Mouse (Mus musculus): ENCODE data around the gene Exosc5. TPM values are rescaled to one million over a fixed set of nuclear protein-coding genes. Genes with fewer than 3 reads are reported as not detected.

Gene Exosc5
- total and polyA plus RNA-seq, 3 experiments = 109 to 134 TPM; not detected in 1

DNA sequence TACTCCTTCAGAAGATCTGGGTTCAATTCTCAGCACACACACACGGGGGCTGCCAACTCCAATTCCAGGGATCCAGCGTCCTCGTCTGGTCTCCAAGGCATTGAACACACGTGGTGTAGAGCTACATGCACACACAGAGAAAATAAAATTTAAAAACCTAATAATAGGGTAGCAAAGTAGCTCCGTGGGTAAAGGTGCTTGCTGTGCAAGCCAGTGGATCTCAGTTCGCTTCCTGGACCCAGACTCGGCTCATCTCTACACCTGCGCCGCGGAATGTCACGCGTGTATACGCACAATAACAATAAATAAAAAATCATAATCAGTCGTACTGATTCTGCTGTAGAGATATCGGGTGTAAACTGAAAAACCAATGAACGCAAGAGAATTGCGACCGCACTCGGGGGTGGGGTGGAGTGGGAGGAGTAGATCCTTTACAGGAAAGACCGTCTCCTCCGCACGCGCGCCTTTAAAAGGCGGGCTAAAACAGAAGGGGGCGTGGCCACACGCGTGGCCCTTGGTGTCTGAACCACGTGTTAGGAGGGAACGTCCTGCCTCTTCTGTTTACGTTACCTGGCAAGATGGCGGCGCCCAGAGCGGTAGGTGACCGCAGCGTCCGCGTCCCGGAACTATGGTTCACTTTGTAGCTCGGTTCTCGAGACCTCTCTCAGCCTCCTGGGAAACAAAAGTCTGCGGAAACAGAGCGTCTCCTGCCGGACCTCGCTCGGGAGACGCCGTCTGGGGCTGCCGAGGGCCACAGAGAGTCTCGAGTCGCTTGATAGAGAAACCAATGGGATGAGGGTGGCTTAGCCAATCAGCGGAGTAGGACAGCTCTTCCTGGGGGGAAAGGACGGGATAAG is 39.9 kb upstream of the Exosc5 start, which contains the start of gene Dmac2 (continued):
- TF ChIP-seq USF1 (IDR thresholded peaks at IDR 0.05; ENCODE audit: low read depth, low read length) (peak; percentile 88), MYB (IDR thresholded peaks at IDR 0.05; ENCODE audit: low read depth, low read length) (no peak), GABPA (IDR thresholded peaks at IDR 0.05; ENCODE audit: low read depth, low read length) (no peak), TBP (IDR thresholded peaks at IDR 0.05; ENCODE audit: low read depth, low read length) (peak; percentile 19; the same call in 1 of the 2 replicates), CHD1 (IDR thresholded peaks at IDR 0.05; ENCODE audit: low read depth, low read length) (no peak), MAFK (IDR thresholded peaks at IDR 0.05; ENCODE audit: borderline replicate concordance, low read depth, low read length) (no peak), E2F4 (IDR thresholded peaks at IDR 0.05; ENCODE audit: borderline replicate concordance, low read depth, low read length) (no peak), ELF1 (IDR thresholded peaks at IDR 0.05; ENCODE audit: low read depth, low read length) (0 out of 2 replicates have a peak, but pooled peaks have one; percentile 57), CTCF (IDR thresholded peaks at IDR 0.05 in 2 of 3, conservative IDR thresholded peaks at IDR 0.05 in 1 of 3; ENCODE audit: control insufficient read depth in 1 of 3, insufficient read depth in 1 of 3, low read depth in 2 of 3, low read length in 3 of 3, poor library complexity in 1 of 3, severe bottlenecking in 1 of 3) (no peak), NELFE (IDR thresholded peaks at IDR 0.05; ENCODE audit: low read depth, low read length) (no peak), KAT2A (conservative IDR thresholded peaks at IDR 0.05; ENCODE audit: low read depth, low read length) (no peak), TCF12 (IDR thresholded peaks at IDR 0.05; ENCODE audit: low read depth, low read length) (peak; percentile 51; the same call in 1 of the 2 replicates), ZKSCAN1 (IDR thresholded peaks at IDR 0.05; ENCODE audit: low read depth, low read length) (no peak), MXI1 (IDR thresholded peaks at IDR 0.05; ENCODE audit: low read depth, low read length) (peak; percentile 99), HCFC1 (IDR thresholded peaks at IDR 0.05; ENCODE audit: low read depth, low read length) (peak; percentile 80), MAZ (IDR thresholded peaks at IDR 0.05; ENCODE audit: low read depth, low read length) (peak; percentile 89), TAL1 (IDR thresholded peaks at IDR 0.05; ENCODE audit: low read length) (no peak), JUND (IDR thresholded peaks at IDR 0.05; ENCODE audit: low read depth, low read length) (no peak)

DNA sequence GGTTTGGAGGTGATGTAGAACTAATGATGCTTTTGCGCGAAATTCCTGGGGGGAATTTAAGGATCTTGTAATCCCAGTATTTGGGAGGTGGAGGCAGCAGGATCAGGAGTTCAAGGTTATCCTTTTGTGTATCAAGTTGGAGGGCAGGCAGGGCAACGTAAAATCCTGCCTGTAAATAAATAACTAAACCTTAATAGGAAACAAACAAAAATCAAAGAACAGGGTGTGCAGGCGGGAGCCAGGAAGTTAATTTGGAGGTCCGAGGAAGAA is 39.3 kb upstream of the Exosc5 start:
- Histone ChIP-seq H3K9ac (ENCODE audit: control insufficient read depth, low read depth, low read length, poor library complexity, severe bottlenecking) (peak overlapping the region; percentile 77), H3K4me1 (ENCODE audit: control insufficient read depth in 1 of 2, insufficient read depth in 2 of 2, low read length in 2 of 2) (peaks cover 2 to 20% of the 10 kb centered on the region in 2 experiments; a peak in 3 of 4 replicates), H3K79me2 (ENCODE audit: control insufficient read depth, insufficient read depth, low read length, poor library complexity) (no peaks in the 10 kb centered on the region; the same call in 1 of the 2 replicates), H3K4me3 (ENCODE audit: control insufficient read depth in 1 of 2, insufficient read depth in 1 of 2, low read depth in 2 of 2, low read length in 2 of 2) (peak overlapping the region; percentile 84 to 96), H3K9me3 (replicated peaks; ENCODE audit: insufficient read depth, low read length) (no peaks in the 10 kb centered on the region), H3K27me3 (ENCODE audit: control insufficient read depth in 1 of 2, insufficient read depth in 2 of 2, low read length in 2 of 2) (no peaks in the 10 kb centered on the region), H3K27ac (ENCODE audit: control insufficient read depth, low read depth, low read length) (peak overlapping the region; percentile 35), H3K36me3 (ENCODE audit: control insufficient read depth in 1 of 2, insufficient read depth in 2 of 2, low read length in 2 of 2) (peaks cover 0 to 4% of the 10 kb centered on the region in 2 experiments; a peak in 2 of 4 replicates)
- DNase-seq (ENCODE audit: low read depth, low spot score) = no peak
- TF ChIP-seq SIN3A (IDR thresholded peaks at IDR 0.05; ENCODE audit: low read length) = no peak
